Mouse (Mus musculus): ENCODE results near the gene 2610301B20Rik.

- TF ChIP-seq CTCF (IDR thresholded peaks at IDR 0.05; ENCODE audit: extremely low read depth, insufficient read length, insufficient replicate concordance, low read depth, low read length) (no peak), POLR2A (IDR thresholded peaks at IDR 0.05; ENCODE audit: low read depth, low read length) (no peak)
These were observed 31.0 kb downstream of the 2610301B20Rik start for GRCm38 (mm10) chr4:10905234-10905801.

Data from small intestine, adult 2 months (tissue).